Mouse (Mus musculus): Measurements from ENCODE around the gene Ank3.
A peak's percentile ranks its signal among the peaks of the same experiment; 100 is the strongest.

The Ank3 gene

GRCm38 (mm10) chr10:69574190-69574663 lies 175.7 kb downstream of the Ank3 start:
- peak; percentile 56 for DNase-seq (ENCODE audit: low spot score)

DNA sequence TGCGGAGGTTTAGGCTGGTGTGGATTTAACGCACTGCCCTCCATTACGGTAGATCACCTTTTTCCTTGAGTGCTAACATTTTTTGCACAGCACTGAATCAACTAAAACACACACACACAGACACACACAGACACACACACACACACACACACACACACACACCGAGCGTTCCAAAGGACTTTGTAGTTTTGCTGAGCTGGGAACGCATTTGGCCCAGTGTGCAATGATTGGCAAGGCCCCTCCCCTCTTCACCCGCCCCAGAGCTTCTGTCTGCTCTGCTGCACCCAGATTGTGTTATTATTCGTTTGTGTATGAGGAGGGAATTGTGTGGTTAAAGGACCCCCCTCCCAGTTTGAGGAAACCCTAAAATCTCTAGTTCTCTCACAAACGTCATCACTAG lies 176.3 kb downstream of the Ank3 start:
- no peak for DNase-seq (ENCODE audit: low spot score)

DNA sequence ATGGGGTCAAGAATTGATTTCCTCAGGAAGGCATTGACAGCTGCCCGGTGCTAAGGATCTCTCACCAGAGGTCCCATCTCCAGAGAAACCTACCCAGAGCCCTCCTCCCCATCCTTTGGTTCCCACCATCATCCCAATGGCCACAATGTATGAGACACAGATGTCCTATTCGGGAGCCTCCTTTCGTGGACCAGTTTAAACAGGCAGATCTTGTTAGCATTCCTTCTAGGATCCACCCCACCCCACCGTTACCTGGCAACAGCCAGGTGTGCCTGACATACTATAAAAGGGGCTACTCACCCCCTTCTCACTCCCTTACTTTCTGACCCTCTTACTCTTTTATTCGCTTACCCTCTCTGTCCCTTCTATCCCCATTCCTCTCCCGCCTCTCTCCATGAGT lies 176.9 kb downstream of the Ank3 start:
- DNase-seq (ENCODE audit: low spot score), result no peak

DNA sequence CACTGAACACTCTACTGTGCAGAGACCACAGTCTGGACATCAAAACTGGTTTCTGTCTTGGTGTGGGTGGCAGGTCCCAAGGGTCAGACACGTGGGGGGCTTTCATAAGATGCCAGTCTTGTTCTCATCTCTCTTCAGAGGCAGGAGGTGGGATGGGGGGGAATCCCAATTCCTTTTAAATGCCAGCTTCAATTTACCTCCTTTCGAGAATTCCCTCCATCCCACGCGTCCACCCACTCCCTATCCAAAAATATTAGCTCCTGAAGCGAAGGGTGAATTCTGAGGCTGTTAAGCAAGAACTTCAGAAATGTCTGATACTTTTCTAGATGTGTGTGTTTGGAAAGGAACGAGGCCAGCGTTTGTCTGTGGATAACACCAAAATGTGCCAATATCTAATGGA lies 177.7 kb downstream of the Ank3 start:
- DNase-seq (ENCODE audit: low spot score), result no peak

- DNase-seq (ENCODE audit: low spot score), result no peak
These were observed 178.6 kb downstream of the Ank3 start for GRCm38 (mm10) chr10:69577061-69577728.

GRCm38 (mm10) chr10:69577729-69578061 lies 179.1 kb downstream of the Ank3 start:
- no peak for DNase-seq (ENCODE audit: low spot score)

GRCm38 (mm10) chr10:69579585-69579984 lies 181.0 kb downstream of the Ank3 start:
- no peak for DNase-seq (ENCODE audit: low spot score)

- no peak for DNase-seq (ENCODE audit: low spot score)
These were observed 183.0 kb downstream of the Ank3 start for GRCm38 (mm10) chr10:69581525-69581924.

DNA sequence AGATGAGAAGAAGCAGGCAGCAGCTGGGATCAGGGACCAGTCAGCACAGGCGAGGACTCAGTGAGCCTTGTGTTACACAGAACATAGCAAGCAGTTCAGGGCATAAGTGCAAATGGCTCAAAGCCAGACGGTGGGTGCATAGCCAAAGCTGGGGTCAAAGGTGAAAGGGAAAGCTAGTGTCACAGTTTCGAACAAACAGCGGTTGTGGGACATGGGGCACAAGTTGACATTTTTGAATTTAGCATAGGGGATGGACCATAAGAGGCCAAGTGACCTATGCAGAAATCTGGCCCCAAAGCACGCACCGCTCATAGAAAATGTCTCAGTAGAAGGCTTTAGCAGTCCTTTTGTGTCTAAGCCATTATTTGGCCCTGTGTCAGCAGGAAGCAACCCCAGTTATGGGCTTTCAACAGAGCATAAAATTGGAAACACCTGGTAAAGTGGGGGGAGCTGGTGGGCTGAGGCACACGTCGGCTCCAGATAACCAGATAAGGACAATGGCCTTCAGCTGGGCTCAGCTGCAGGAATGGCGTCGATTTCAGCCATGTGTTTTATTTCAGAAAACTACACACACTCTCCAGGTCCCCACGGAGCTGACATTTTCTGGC lies 185.4 kb downstream of the Ank3 start:
- peak; percentile 89 for DNase-seq (ENCODE audit: low spot score)

- no peak for DNase-seq (ENCODE audit: low spot score)
These were observed 186.0 kb downstream of the Ank3 start for GRCm38 (mm10) chr10:69584566-69584965.

DNA sequence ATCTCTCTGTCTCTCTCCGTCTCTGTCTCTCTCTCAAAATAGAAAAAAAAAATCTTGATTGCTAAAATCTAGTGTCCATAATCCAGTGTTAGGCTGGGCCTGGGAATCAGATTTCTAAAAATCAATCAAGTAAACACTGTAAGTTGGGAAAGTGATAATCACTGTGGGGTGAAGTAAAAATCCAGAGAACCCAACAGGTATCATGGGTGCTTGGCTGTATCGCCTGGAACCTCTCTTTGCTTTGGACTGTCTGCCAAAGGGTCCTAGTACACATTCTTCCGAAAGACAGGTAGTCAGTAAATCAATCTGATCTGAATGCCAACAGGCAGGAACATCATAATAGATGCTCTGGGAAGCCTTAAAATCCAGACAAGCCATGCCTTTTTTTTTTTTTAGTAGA lies 186.7 kb downstream of the Ank3 start:
- DNase-seq (ENCODE audit: low spot score), result no peak

DNA sequence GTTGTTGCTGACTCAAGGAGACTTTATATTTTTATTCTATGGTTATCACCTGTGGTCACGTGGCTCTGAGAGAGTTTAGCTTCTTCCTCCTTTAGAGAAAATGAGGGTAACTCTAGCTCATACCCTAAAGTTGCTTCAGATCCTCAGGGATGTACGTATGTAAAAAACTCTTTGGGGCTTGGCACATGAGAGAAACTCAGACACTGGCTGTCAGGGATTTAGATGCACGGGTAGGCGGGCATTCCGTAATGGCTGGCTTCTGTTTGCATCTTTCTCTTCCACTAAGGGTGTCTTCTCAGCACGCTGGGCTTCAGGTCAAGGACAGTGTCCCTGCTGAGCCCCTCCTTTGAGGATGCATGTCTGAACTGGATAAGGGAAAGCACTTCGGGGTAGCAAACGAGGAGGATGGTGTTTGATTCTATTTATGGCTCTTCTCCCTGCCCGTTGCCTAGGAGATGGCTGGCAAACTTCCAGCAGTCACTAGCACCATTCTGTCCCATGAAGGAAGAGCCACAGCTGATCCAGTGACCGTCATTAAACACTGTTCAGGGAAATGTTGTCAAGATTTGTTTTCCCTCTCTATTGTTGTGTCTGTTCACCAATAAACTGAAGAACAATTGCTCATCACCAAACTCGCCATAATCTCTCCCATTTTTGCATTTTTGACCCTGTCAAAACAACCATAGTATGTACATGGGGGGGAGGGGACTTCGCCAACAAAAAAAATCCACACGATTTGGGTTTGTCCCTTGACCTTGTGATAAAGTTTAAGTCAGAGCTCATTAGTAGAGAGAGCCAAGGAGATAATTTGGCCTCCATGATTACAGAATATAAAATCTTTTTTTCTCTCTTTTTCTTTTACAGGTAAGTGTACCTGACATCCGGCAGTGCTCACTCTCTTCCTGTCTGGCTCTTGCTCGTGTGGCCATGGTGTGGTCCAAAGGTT lies 195.9 kb downstream of the Ank3 start:
- DNase-seq (ENCODE audit: low spot score), result peak; percentile 51

- DNase-seq (ENCODE audit: low spot score), result no peak
These were observed 196.9 kb downstream of the Ank3 start for GRCm38 (mm10) chr10:69595487-69595886.

GRCm38 (mm10) chr10:69601471-69601870 lies 202.9 kb downstream of the Ank3 start:
- no peak for DNase-seq (ENCODE audit: low spot score)

GRCm38 (mm10) chr10:69602711-69603110 lies 204.1 kb downstream of the Ank3 start:
- DNase-seq (ENCODE audit: low spot score), result no peak

DNA sequence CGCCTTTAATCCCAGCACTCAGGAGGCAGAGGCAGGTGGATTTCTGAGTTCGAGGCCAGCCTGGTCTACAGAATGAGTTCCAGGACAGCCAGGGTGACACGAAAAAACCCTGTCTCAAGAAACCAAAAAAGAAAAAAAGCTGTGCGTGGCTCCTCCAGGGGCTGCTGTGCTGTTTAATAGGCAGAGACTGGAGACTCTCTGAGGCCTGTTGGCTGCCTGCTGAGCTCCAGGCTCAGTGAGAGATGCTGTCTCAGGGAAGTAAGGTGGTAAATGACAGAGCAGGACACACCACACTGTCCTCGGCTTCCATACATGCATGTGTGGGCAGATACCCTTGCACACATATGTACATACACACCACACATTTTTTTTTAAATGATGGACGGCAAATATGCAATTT lies 206.0 kb downstream of the Ank3 start:
- no peak for DNase-seq (ENCODE audit: low spot score)

DNA sequence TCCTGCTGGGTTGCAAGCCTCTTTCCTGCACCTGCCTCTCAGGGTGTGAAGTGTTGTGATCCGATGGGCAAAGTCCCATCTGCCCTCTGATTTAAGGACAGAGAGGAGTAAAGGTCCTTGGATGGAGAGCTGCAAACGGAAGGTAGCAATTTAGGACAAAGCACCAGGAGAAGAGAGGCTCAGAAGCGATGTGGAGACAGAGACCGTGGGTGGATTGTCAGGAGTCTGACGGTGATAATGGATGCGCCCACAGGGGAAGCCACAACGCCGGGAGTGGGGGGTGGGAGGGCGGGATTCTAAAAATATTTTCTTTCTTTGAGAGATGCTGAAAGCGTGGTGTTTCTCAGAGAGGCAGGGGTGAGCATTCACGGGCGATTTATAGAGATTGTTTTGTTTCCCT lies 206.6 kb downstream of the Ank3 start:
- DNase-seq (ENCODE audit: low spot score), result no peak

GRCm38 (mm10) chr10:69607611-69608119 lies 209.1 kb downstream of the Ank3 start:
- DNase-seq (ENCODE audit: low spot score), result no peak

GRCm38 (mm10) chr10:69611314-69611713 lies 212.7 kb downstream of the Ank3 start:
- no peak for DNase-seq (ENCODE audit: low spot score)

DNA sequence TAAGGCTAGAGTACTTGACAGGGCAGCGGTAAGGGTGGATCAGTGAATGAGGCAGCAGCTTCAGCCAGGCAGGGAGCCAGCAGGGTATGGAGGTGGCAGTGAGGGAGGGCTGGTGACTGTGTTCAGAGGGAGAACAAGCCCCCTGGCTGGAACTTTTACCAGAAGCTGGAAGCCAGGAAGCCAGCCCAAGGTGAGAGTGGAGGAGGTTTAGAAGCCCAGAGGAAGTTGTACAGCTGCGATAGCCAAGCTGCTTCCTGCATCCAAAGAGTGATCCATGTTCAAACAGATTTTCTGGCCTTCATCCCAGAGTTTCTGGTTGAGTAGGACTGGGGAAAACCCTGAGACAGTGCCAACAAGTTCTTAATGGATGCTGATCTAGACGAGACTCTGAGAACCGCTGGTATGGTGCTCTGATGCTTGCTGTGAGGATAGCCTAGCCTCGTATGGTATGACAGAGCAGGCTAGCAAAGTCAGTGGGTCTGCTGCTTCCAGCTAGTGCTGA lies 213.3 kb downstream of the Ank3 start:
- DNase-seq (ENCODE audit: low spot score), result no peak

DNA sequence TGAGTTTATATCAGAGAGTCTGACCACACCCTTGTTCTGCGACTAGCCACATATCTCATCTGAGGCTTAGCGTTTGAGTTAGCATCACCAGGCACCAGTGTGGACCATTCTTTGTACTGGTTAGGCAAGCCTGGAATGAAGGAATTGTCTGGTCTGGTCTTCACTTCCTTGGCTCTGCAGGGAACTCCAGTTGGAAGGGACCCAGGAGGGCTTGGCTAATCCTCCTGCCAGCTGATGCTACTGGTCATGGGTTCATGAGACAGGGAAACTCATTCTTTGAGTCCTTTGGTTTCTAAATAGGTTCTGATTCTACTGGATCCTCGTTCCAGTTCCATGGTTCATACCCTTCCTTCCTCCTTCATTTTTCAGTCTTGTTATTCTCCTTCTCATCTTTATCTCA lies 218.4 kb downstream of the Ank3 start:
- no peak for DNase-seq (ENCODE audit: low spot score)

- no peak for DNase-seq (ENCODE audit: low spot score)
These were observed 219.1 kb downstream of the Ank3 start for GRCm38 (mm10) chr10:69617537-69618112.

All from embryo, embryonic 10 days (tissue).